Mouse (Mus musculus) ES-Bruce4 (cell line): ENCODE data around the gene Pheta2.

Experiments used
- CTCF ChIP-seq: IDR thresholded peaks from one replicate; pipeline ENCODE4 v1.8.1; 2011; ENCODE audit warnings: low read depth, low read length
- EP300 ChIP-seq: IDR thresholded peaks from 2 replicates; pipeline ENCODE4 v1.6.1; 2011; ENCODE audit warnings: low read depth, low read length; ENCODE audit not compliant: insufficient read depth
- POLR2A ChIP-seq: IDR thresholded peaks from one replicate; pipeline ENCODE4 v1.8.1; 2011; ENCODE audit warnings: low read length; ENCODE audit not compliant: insufficient read depth

- TF ChIP-seq CTCF (no peak), POLR2A (no peak), EP300 (no peak)
Observed at GRCm38 (mm10) chr15:82307107-82307506, 31.6 kb upstream of the Pheta2 start.
